Comparison of ENCODE assay signal across 10 mouse cellular contexts in the genomic region with DNA sequence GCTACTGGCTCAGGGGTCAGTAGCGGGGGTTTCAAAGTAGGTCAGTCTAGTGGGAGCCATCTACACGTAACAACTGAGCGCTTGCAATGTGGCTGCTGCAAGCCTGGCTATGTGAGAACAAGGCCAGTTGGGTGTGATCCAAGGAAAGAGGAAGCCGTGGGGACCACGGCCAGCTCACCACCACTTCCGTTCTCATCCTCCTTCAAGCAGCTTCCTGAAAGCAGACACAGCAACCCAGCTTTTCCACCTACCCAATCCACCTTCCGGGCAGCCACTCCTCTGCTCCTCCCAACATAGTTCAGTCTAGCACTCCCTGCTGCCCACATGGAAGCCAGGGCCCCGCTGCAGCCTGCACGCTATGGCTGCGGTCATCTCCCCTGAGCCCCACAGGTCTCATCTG. TPM values are rescaled to one million over a fixed set of nuclear protein-coding genes. Genes with fewer than 3 reads are reported as not detected.
DNase-seq lines count a peak whose midpoint lies in the region; ATAC-seq lines count a peak whose summit lies in the region.
"Had no signal": no experiment of that assay in that cellular context is flagged by ENCODE, and none has a peak within 500 bp of the region (broad histone marks: within the 10 kb centered on the region; RNA-seq: fewer than 3 reads in every experiment).

No protein-coding gene starts in this region.

- H3K4me1 ChIP-seq in heart, embryonic 10.5 days: peaks cover 11% of the 10 kb centered on the region
- peaks cover 92% of the 10 kb centered on the region for H3K4me1 ChIP-seq in megakaryocyte, embryonic 14.5 days
- no peaks in the 10 kb centered on the region; the same call in 1 of the 2 replicates for H3K4me1 ChIP-seq in hindbrain, embryonic 16.5 days (ENCODE audit: control insufficient read depth, insufficient read depth, low read depth, low read length)

- H3K36me3 ChIP-seq in heart, embryonic 10.5 days: peaks cover 5% of the 10 kb centered on the region; the same call in 1 of the 2 replicates
- H3K36me3 ChIP-seq in megakaryocyte, embryonic 14.5 days (replicated peaks; ENCODE audit: low read length): peaks cover 40% of the 10 kb centered on the region
- no peaks in the 10 kb centered on the region for H3K36me3 ChIP-seq in hindbrain, embryonic 16.5 days (ENCODE audit: control insufficient read depth, insufficient read depth, low read length)
- H3K36me3 ChIP-seq: hindbrain, embryonic 15.5 days had no signal

- no peak overlapping the region for H3K4me2 ChIP-seq in hindbrain, embryonic 16.5 days (ENCODE audit: low read length)
- H3K4me2 ChIP-seq: hindbrain, embryonic 15.5 days had no signal

- ATAC-seq in hindbrain, embryonic 16.5 days: no peak
- ATAC-seq: Patski had no signal

- H3K4me3 ChIP-seq in heart, embryonic 10.5 days: no peak overlapping the region
- peak overlapping the region; percentile 74 for H3K4me3 ChIP-seq in megakaryocyte, embryonic 14.5 days (replicated peaks)
- no peak overlapping the region for H3K4me3 ChIP-seq in hindbrain, embryonic 16.5 days (ENCODE audit: low read length)
- H3K4me3 ChIP-seq: hindbrain, embryonic 15.5 days had no signal

- no peak overlapping the region for H3K27ac ChIP-seq in heart, embryonic 10.5 days
- H3K27ac ChIP-seq in hindbrain, embryonic 16.5 days (ENCODE audit: low read depth, low read length): no peak overlapping the region
- H3K27ac ChIP-seq: hindbrain, embryonic 15.5 days had no signal

- peaks cover 25% of the 10 kb centered on the region for H3K27me3 ChIP-seq in heart, embryonic 10.5 days (ENCODE audit: insufficient read depth, poor library complexity, severe bottlenecking)
- H3K27me3 ChIP-seq in megakaryocyte, embryonic 14.5 days (replicated peaks): no peaks in the 10 kb centered on the region
- H3K27me3 ChIP-seq in hindbrain, embryonic 16.5 days (replicated peaks; ENCODE audit: control insufficient read depth, insufficient read depth, low read length): 0 out of 2 replicates have a peak, but pooled peaks cover 4% of the 10 kb centered on the region
- H3K27me3 ChIP-seq: Patski had no signal

- no peaks in the 10 kb centered on the region for H3K9me3 ChIP-seq in heart, embryonic 10.5 days
- H3K9me3 ChIP-seq in megakaryocyte, embryonic 14.5 days: peaks cover 5% of the 10 kb centered on the region; the same call in 1 of the 2 replicates
- H3K9me3 ChIP-seq in hindbrain, embryonic 16.5 days (ENCODE audit: control insufficient read depth, low read length): no peaks in the 10 kb centered on the region
- H3K9me3 ChIP-seq: hindbrain, embryonic 15.5 days had no signal

- 52% methylated on average over 10 of the region's 10 CpGs for whole genome bisulfite sequencing in heart, embryonic 10.5 days
- WGBS in hindbrain, embryonic 16.5 days: 66% methylated on average over 10 of the region's 10 CpGs

- DNase-seq in heart, adult 11 months: peak; percentile 98
- no peak for DNase-seq in heart, embryonic 10.5 days (ENCODE audit: low spot score)
- DNase-seq in MEL-GATA-1-ER (ENCODE audit: extremely low read depth, low read depth): peak; percentile 84
- peak; percentile 82 for DNase-seq in heart, adult 9 months (ENCODE audit: low spot score in 2 of 2)
- DNase-seq in kidney, postnatal 10 days: peak; percentile 78
- no peak for DNase-seq in neural tube, embryonic 10.5 days (ENCODE audit: extremely low spot score, low spot score)

- H3K9ac ChIP-seq in hindbrain, embryonic 16.5 days (ENCODE audit: low read depth, low read length): no peak overlapping the region
- H3K9ac ChIP-seq: hindbrain, embryonic 15.5 days had no signal

RNA-seq across cellular contexts. Expression of a gene that starts 5.2 kb away (rescaled TPM):
- polyA plus RNA-seq in heart, embryonic 10.5 days (2016; fragmentation: Nextera tagmentation; extraction: Ambion mirVana): 86.5 and 91.8 TPM in 2 replicates
- 77.2 and 206 TPM in 2 replicates for polyA plus RNA-seq in megakaryocyte, embryonic 14.5 days (2012; ENCODE audit: insufficient read depth, low replicate concordance)
- polyA plus RNA-seq in hindbrain, embryonic 16.5 days (2015; fragmentation: Nextera tagmentation; extraction: Ambion mirVana): 122 and 124 TPM in 2 replicates

RNA-seq across cellular contexts. Expression of a gene that starts 6.9 kb away (rescaled TPM):
- 11.4 and 11.6 TPM in 2 replicates for polyA plus RNA-seq in heart, embryonic 10.5 days (2016; fragmentation: Nextera tagmentation; extraction: Ambion mirVana)
- polyA plus RNA-seq in megakaryocyte, embryonic 14.5 days (2012; ENCODE audit: insufficient read depth, low replicate concordance): 17.6 and 38.2 TPM in 2 replicates
- polyA plus RNA-seq in hindbrain, embryonic 16.5 days (2015; fragmentation: Nextera tagmentation; extraction: Ambion mirVana): 6.6 and 6.7 TPM in 2 replicates

RNA-seq across cellular contexts. Expression of a gene that starts 12.1 kb away (rescaled TPM):
- polyA plus RNA-seq in heart, embryonic 10.5 days (2016; fragmentation: Nextera tagmentation; extraction: Ambion mirVana): 12.0 and 13.6 TPM in 2 replicates
- polyA plus RNA-seq in megakaryocyte, embryonic 14.5 days (2012; ENCODE audit: insufficient read depth, low replicate concordance): 5.3 and 8.2 TPM in 2 replicates
- 12.1 and 12.8 TPM in 2 replicates for polyA plus RNA-seq in hindbrain, embryonic 16.5 days (2015; fragmentation: Nextera tagmentation; extraction: Ambion mirVana)

RNA-seq across cellular contexts. Expression of a gene that starts 22.9 kb away (rescaled TPM):
- polyA plus RNA-seq in heart, embryonic 10.5 days (2016; fragmentation: Nextera tagmentation; extraction: Ambion mirVana): 2.0 and 5.5 TPM in 2 replicates
- 0.09 and 0.70 TPM in 2 replicates for polyA plus RNA-seq in megakaryocyte, embryonic 14.5 days (2012; ENCODE audit: insufficient read depth, low replicate concordance)
- polyA plus RNA-seq in hindbrain, embryonic 16.5 days (2015; fragmentation: Nextera tagmentation; extraction: Ambion mirVana): 3.0 and 3.5 TPM in 2 replicates

RNA-seq across cellular contexts. Expression of a gene that starts 31.0 kb away (rescaled TPM):
- not detected in 2 replicates for polyA plus RNA-seq in heart, embryonic 10.5 days (2016; fragmentation: Nextera tagmentation; extraction: Ambion mirVana)
- not detected in 2 replicates for polyA plus RNA-seq in megakaryocyte, embryonic 14.5 days (2012; ENCODE audit: insufficient read depth, low replicate concordance)
- 0.08 TPM in 1 of 2 replicates, not detected in the other for polyA plus RNA-seq in hindbrain, embryonic 16.5 days (2015; fragmentation: Nextera tagmentation; extraction: Ambion mirVana)
- polyA plus RNA-seq: hindbrain, embryonic 15.5 days had no signal

Comparison
In these comparisons a context has a peak if more than half of its experiments do, and no peak if none do; other contexts are left out.
1. DNase-seq: peak in heart, adult 11 months (single experiment), MEL-GATA-1-ER (single experiment), heart, adult 9 months (2 of 2) and kidney, postnatal 10 days (single experiment); none in heart, embryonic 10.5 days (single experiment) and neural tube, embryonic 10.5 days (single experiment).